Mouse (Mus musculus) forebrain, embryonic 16.5 days (tissue): ENCODE results near the gene Txk. TPM values are rescaled to one million over a fixed set of nuclear protein-coding genes. Genes with fewer than 3 reads are reported as not detected.

Experiments
- ATAC-seq: fragments of 200-750 bp; cut with Nextera tagmentation; 2 replicates; pipeline ENCODE4 v1.8.0; 2017; ENCODE audit warnings: mild to moderate bottlenecking, moderate library complexity
- H3K27ac ChIP-seq: fragments of 300-500 bp; sonication (generic); 2 replicates; pipeline ENCODE4 v1.5.1; 2014; ENCODE audit warnings: low read length, control low read depth
- H3K27me3 ChIP-seq: fragments of 300-500 bp; sonication (generic); replicated peaks from 2 replicates; pipeline ENCODE4 v1.6.1; 2014; ENCODE audit warnings: low read length; ENCODE audit not compliant: control insufficient read depth, insufficient read depth
- H3K36me3 ChIP-seq: fragments of 300-500 bp; sonication (generic); 2 replicates; pipeline ENCODE4 v1.6.1; 2014; ENCODE audit not compliant: control insufficient read depth, insufficient read depth
- H3K4me1 ChIP-seq: fragments of 300-500 bp; sonication (generic); replicated peaks from 2 replicates; pipeline ENCODE4 v1.6.1; 2014; ENCODE audit warnings: low read length; ENCODE audit not compliant: control insufficient read depth, insufficient read depth
- H3K4me2 ChIP-seq: fragments of 300-500 bp; sonication (generic); 2 replicates; pipeline ENCODE4 v1.6.1; 2014; ENCODE audit warnings: mild to moderate bottlenecking, low read length, control low read depth
- H3K4me3 ChIP-seq: fragments of 300-500 bp; sonication (generic); replicated peaks from 2 replicates; pipeline ENCODE4 v1.5.1; 2014; ENCODE audit warnings: mild to moderate bottlenecking, low read length, control low read depth
- H3K9ac ChIP-seq: fragments of 300-500 bp; sonication (generic); replicated peaks from 2 replicates; pipeline ENCODE4 v1.6.1; 2014; ENCODE audit warnings: low read depth, low read length, control low read depth
- H3K9me3 ChIP-seq: fragments of 300-500 bp; sonication (generic); 2 replicates; pipeline ENCODE4 v1.6.1; 2016; ENCODE audit warnings: low read length; ENCODE audit not compliant: control insufficient read depth
- WGBS: fragments of 180-500 bp; shearing (Covaris S2); extraction: QIAGEN DNeasy Blood & Tissue Kit; methylation state at CpG from one replicate; pipeline ENCODE4 v1.1.7; 2014; 5-methylcytosine and 5-hydroxymethylcytosine counted together
- polyA plus RNA-seq: library from polyadenylated mRNA; unstranded; fragments of >200 nt; fragmentation: Nextera tagmentation; extraction: Ambion mirVana; gene quantifications from 2 replicates; pipeline ENCODE4 v1.2.1, GENCODE M21; 2015

Txk gene
- polyA plus RNA-seq, 1 experiment from 2014 or later: 0.13 TPM

DNA sequence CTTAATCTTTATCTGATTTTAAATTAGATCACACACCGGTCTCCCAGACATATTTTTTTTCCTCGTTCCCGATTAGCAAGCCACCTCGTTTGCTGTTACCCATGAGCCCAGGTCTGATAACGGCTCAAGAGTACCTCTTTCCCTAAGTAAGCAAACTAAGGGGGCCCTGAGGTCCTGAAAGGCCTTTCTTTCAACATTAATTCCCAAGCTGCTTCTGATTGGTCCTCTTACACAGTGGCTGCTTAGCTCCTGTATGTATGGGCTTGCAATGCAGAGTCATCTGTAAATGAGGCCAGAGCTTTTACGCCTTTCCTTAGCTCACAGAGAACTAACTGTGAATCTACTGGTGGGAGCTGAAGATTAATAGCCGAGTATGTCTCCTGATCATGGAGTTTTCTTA lies 15.7 kb downstream of the Txk start:
- no peaks in the 10 kb centered on the region for H3K4me1 ChIP-seq
- ATAC-seq: no peak

DNA sequence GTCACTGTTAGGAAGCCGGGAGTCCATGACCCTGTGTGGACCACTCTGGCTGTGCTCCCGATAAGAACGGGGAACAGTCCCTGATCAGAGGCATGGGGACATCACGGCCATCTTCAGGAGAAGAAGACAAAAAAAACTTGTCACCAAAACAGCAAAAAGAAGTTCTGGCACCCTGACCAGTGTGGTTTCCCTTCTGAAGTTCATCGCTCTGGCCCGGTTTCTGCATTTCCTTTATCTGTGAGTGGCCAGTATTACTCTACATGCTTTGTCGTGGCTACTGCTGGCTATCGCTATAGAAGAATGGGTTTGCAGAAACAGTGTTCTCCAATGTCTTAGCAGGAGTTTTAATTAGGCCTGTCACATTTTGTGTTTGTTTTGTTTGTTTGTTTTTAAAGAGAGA lies 16.1 kb downstream of the Txk start:
- no peak overlapping the region for H3K9ac ChIP-seq
- WGBS: 66% methylated on average over 8 of the region's 8 CpGs
- H3K36me3 ChIP-seq: no peaks in the 10 kb centered on the region
- no peak overlapping the region for H3K4me3 ChIP-seq
- H3K27me3 ChIP-seq: no peaks in the 10 kb centered on the region
- no peaks in the 10 kb centered on the region for H3K4me1 ChIP-seq
- no peaks in the 10 kb centered on the region for H3K9me3 ChIP-seq
- H3K27ac ChIP-seq: no peak overlapping the region
- no peak for ATAC-seq
- no peak overlapping the region for H3K4me2 ChIP-seq

More for the DNA sequence above, 15.7 kb downstream of the Txk start:
- no peak overlapping the region for H3K4me3 ChIP-seq
- no peaks in the 10 kb centered on the region for H3K36me3 ChIP-seq
- no peaks in the 10 kb centered on the region for H3K27me3 ChIP-seq
- no peak overlapping the region for H3K9ac ChIP-seq
- H3K9me3 ChIP-seq: no peaks in the 10 kb centered on the region
- no peak overlapping the region for H3K4me2 ChIP-seq
- WGBS: 60% methylated on average over 7 of the region's 7 CpGs
- no peak overlapping the region for H3K27ac ChIP-seq

DNA sequence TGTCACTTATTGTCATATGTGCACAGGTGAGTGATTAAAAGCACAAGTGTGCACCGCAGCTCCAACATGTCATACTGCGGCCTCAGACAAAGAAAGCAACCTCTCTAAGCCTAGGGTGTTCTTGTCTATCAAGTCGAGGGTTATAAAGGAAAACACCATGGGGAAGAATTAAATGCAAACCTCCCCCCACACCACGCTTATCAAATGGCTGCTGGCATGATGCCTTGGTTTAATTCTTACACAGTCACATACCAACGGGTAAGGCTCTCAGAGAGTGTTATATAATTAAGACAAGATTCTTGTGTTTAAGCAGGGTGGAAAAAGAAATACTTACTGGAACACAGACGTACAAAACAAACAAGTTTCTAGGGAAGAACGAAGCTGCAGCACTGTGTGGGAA lies 16.8 kb downstream of the Txk start:
- Histone ChIP-seq H3K27me3 (no peaks in the 10 kb centered on the region), H3K4me3 (no peak overlapping the region), H3K9ac (no peak overlapping the region), H3K4me2 (no peak overlapping the region), H3K27ac (no peak overlapping the region), H3K4me1 (no peaks in the 10 kb centered on the region), H3K9me3 (no peaks in the 10 kb centered on the region), H3K36me3 (no peaks in the 10 kb centered on the region)
- no peak for ATAC-seq
- WGBS: 35% methylated on average over 7 of the region's 7 CpGs

DNA sequence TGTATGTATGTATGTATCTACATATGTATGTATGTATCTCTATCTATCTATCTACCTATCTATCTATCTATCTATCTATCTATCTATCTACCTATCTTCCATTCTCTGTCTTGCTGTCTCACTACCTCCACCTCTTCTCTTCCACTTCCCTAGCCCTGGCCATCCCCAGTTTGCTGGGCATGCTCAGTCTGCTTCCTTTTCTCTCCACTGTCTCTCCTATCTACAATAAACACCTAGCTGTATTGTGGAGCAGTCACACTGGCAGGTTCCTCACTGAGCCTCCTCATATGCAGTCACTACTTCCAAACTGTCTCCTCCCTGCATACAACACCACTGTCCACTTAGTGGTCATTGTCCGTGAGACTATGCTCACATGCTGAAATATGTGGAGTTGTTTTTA lies 19.7 kb downstream of the Txk start:
- no peak overlapping the region for H3K9ac ChIP-seq
- no peak overlapping the region for H3K4me3 ChIP-seq
- H3K4me2 ChIP-seq: no peak overlapping the region
- H3K9me3 ChIP-seq: no peaks in the 10 kb centered on the region
- no peaks in the 10 kb centered on the region for H3K4me1 ChIP-seq
- H3K36me3 ChIP-seq: no peaks in the 10 kb centered on the region
- H3K27ac ChIP-seq: no peak overlapping the region
- no peak for ATAC-seq
- WGBS: 83% methylated on average over 1 of the region's 1 CpGs
- no peaks in the 10 kb centered on the region for H3K27me3 ChIP-seq

DNA sequence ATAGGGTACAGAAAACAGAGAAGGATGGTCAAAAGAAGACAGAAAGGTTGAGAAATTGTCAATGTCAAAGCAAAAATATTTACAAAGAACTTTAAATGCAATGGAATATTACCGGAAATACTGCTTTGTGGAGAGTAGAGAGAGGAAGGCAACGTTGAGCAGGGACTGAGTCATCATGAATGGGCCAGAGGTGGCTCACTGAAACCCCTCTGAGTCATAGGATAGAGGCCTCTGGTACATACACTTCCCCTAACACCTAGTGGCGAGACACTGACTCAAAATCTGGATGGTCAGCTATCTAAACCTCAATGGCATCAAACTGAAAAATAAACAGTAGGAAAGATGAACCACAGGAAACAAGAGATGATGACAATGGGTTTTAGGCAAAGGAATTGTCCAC lies 27.2 kb downstream of the Txk start:
- no peak for ATAC-seq
- no peak overlapping the region for H3K27ac ChIP-seq
- WGBS: 84% methylated on average over 3 of the region's 3 CpGs

DNA sequence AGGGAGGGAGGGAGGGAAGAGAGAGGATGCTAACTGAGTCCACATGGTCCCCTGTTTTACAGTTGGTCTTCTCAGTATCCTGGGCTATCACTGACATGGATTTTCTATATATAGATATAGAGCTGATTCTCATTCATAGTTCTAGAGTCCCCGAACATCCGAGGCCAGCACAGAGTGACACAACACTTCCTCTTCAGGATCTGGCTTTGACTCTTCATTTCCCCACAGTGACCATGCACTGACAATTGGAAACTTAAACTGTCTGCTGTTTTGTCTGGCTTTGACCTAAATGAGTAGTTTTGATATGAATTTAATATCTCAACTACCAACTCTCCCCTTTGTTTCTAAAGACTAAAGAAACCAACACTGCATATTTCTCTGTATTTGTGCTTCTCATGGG lies 29.1 kb downstream of the Txk start:
- no peak overlapping the region for H3K9ac ChIP-seq
- H3K27ac ChIP-seq: no peak overlapping the region
- no peaks in the 10 kb centered on the region for H3K27me3 ChIP-seq
- 87% methylated on average over 2 of the region's 2 CpGs for WGBS
- no peak overlapping the region for H3K4me2 ChIP-seq
- ATAC-seq: no peak
- no peaks in the 10 kb centered on the region for H3K4me1 ChIP-seq
- H3K4me3 ChIP-seq: no peak overlapping the region
- H3K36me3 ChIP-seq: no peaks in the 10 kb centered on the region
- H3K9me3 ChIP-seq: no peaks in the 10 kb centered on the region

More for the DNA sequence above, 27.2 kb downstream of the Txk start:
- H3K4me3 ChIP-seq: no peak overlapping the region
- no peak overlapping the region for H3K4me2 ChIP-seq
- H3K36me3 ChIP-seq: no peaks in the 10 kb centered on the region
- no peak overlapping the region for H3K9ac ChIP-seq
- no peaks in the 10 kb centered on the region for H3K4me1 ChIP-seq
- H3K9me3 ChIP-seq: no peaks in the 10 kb centered on the region
- no peaks in the 10 kb centered on the region for H3K27me3 ChIP-seq

DNA sequence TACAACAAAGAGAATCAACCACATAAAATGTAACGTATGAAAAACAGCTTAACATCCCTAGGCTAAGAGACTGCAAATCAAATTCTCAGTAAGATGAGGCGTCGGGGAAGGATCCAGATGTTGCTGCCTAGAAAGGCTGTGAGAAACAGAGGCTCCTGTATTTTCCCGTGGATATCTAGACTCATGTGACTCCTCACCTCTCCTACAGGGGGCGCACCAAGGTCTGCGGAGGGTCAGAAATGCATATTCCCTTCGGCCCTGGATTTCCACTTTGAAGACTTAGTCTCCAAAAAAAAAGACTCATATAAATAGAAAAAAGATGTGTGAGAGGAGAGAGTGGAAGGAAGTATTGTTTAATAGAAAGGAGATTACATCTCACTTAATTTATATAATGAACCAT lies 32.0 kb downstream of the Txk start:
- Histone ChIP-seq H3K4me2 (no peak overlapping the region), H3K27me3 (no peaks in the 10 kb centered on the region), H3K4me1 (no peaks in the 10 kb centered on the region), H3K4me3 (no peak overlapping the region), H3K9ac (no peak overlapping the region), H3K27ac (no peak overlapping the region), H3K36me3 (no peaks in the 10 kb centered on the region), H3K9me3 (no peaks in the 10 kb centered on the region)
- 66% methylated on average over 7 of the region's 7 CpGs for WGBS
- ATAC-seq: no peak

DNA sequence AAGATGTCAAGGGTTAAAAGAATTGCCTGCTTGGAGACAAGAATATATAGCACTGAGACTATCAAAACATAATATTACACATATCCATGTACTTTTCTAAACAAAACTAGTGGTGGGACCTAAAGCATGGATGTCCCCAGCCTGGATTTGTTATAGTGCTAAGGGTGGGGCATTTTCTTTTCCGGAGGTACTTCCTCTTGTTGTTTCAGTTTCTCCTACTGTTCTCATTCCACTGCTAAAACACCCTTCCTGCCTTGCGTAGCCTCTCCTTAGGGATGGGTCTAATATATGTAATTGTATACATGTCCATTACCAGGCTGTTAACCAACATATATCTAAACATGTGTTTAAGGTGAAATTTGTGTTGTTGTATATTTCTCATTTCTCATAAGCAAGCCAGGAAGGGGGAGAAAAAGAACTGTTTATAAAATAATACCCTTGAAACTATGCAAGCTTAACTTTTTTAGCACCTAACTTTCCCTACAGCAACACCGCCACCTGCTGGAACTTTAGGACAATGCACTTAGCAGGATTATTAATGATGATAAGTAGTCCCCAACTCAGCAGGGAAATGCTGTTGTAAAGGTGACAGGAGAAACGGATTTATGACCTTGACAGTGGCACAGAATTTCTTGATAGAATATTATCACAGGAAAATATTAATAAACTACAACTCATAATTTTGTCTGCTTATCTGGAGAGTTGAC lies 41.9 kb downstream of the Txk start:
- no peaks in the 10 kb centered on the region for H3K9me3 ChIP-seq
- H3K9ac ChIP-seq: no peak overlapping the region
- no peak for ATAC-seq
- H3K36me3 ChIP-seq: no peaks in the 10 kb centered on the region
- no peaks in the 10 kb centered on the region for H3K4me1 ChIP-seq
- no peak overlapping the region for H3K4me3 ChIP-seq
- H3K27ac ChIP-seq: no peak overlapping the region
- WGBS: 28% methylated on average over 4 of the region's 4 CpGs
- no peak overlapping the region for H3K4me2 ChIP-seq
- H3K27me3 ChIP-seq: no peaks in the 10 kb centered on the region

DNA sequence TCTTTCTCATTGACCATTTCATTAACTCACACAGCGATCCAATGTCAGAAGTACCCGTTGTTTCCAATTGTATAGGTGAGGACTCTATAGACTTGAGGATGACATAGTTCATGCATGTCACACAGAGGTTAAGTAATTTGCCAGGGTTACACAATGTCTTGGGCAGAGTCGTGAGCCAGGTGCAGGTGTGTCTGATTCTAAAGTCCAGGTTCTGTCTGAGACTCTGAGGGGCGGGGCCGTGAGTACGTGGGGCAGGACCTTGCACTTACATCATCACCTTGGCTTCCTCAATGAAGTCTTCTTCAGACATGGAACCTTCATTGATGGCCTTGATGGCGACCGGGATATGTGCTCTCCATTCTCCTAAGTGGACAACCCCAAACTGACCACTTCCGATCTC lies 42.6 kb downstream of the Txk start:
- Histone ChIP-seq H3K4me2 (no peak overlapping the region), H3K9me3 (no peaks in the 10 kb centered on the region), H3K27ac (no peak overlapping the region), H3K4me3 (no peak overlapping the region), H3K4me1 (no peaks in the 10 kb centered on the region), H3K36me3 (no peaks in the 10 kb centered on the region), H3K9ac (no peak overlapping the region), H3K27me3 (no peaks in the 10 kb centered on the region)
- WGBS: 94% methylated on average over 9 of the region's 9 CpGs
- ATAC-seq: no peak

DNA sequence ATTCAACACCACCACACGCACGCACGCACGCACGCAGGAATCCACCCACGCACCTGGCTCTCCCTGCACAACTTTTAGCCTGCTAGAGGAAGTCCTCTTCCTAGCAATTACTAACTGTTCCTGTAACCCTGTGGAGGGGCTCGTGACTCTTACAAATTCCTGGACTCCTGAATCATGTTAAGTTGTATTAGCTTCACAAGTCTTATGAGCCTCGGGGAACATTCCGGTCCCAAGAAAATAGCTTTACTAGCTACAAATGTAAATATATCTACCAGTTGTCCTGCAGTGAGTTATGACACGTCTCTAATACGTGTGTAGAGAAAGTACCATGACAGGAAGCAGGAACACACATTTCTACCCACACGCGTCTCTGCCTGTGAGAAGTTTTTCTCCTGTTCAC lies 43.1 kb downstream of the Txk start:
- no peak for ATAC-seq
- Histone ChIP-seq H3K27ac (no peak overlapping the region), H3K9me3 (no peaks in the 10 kb centered on the region), H3K9ac (no peak overlapping the region), H3K4me3 (no peak overlapping the region), H3K4me2 (no peak overlapping the region), H3K36me3 (no peaks in the 10 kb centered on the region), H3K27me3 (no peaks in the 10 kb centered on the region), H3K4me1 (no peaks in the 10 kb centered on the region)
- 89% methylated on average over 13 of the region's 13 CpGs for WGBS
